ENCODE assay signal across 8 mouse cellular contexts in genomic region chr19:21510116-21510515, GRCm38 (mm10). TPM values are rescaled to one million over a fixed set of nuclear protein-coding genes. Genes with fewer than 3 reads are reported as not detected.
A peak's percentile ranks its signal among the peaks of the same experiment; 100 is the strongest.
DNase-seq lines count a peak whose midpoint lies in the region; ATAC-seq and TF ChIP-seq lines count a peak whose summit lies in the region.

No protein-coding gene starts in this region.

- no peak overlapping the region for H3K4me3 ChIP-seq in heart, embryonic 11.5 days (ENCODE audit: low read depth, low read length)
- no peak overlapping the region for H3K4me3 ChIP-seq in thymus, adult 2 months (ENCODE audit: control insufficient read depth, insufficient read depth, low read length)
- no peak overlapping the region for H3K4me3 ChIP-seq in liver, postnatal 0 days (ENCODE audit: low read depth, low read length)
- no peak overlapping the region for H3K4me3 ChIP-seq in stomach, embryonic 14.5 days (ENCODE audit: low read depth, low read length)

- no peaks in the 10 kb centered on the region for H3K9me3 ChIP-seq in heart, embryonic 11.5 days (replicated peaks; ENCODE audit: control insufficient read depth, low read length)
- no peaks in the 10 kb centered on the region for H3K9me3 ChIP-seq in liver, postnatal 0 days (ENCODE audit: low read length)
- H3K9me3 ChIP-seq in stomach, embryonic 14.5 days (ENCODE audit: control insufficient read depth, low read depth, low read length): no peaks in the 10 kb centered on the region

- no peak for TF ChIP-seq EP300 in liver, postnatal 0 days (IDR thresholded peaks at IDR 0.05; ENCODE audit: low read depth)

- DNase-seq in heart, adult 18-20 months: peak; percentile 47 to 71
- peak; percentile 8 for DNase-seq in thymus, adult 2 months
- no peak for DNase-seq in thymus, postnatal 36 days
- peak; percentile 36 to 39 for DNase-seq in cerebellum, adult 18-20 months
- DNase-seq in liver, postnatal 0 days: peak; percentile 60

- no peak for TF ChIP-seq CTCF in thymus, adult 2 months (IDR thresholded peaks at IDR 0.05; ENCODE audit: borderline replicate concordance, control insufficient read depth, extremely low read depth, insufficient read depth, low read length, poor library complexity)
- peak; percentile 79 for TF ChIP-seq CTCF in liver, postnatal 0 days (IDR thresholded peaks at IDR 0.05; ENCODE audit: low read depth)

- H3K9ac ChIP-seq in heart, embryonic 11.5 days (ENCODE audit: low read depth, low read length): no peak overlapping the region
- no peak overlapping the region for H3K9ac ChIP-seq in liver, postnatal 0 days (replicated peaks)
- no peak overlapping the region for H3K9ac ChIP-seq in stomach, embryonic 14.5 days (replicated peaks; ENCODE audit: low read depth, low read length)

- no peaks in the 10 kb centered on the region for H3K4me1 ChIP-seq in heart, embryonic 11.5 days (ENCODE audit: control insufficient read depth, insufficient read depth, low read length)
- H3K4me1 ChIP-seq in thymus, adult 2 months (replicated peaks; ENCODE audit: control insufficient read depth, insufficient read depth, low read length): no peaks in the 10 kb centered on the region
- H3K4me1 ChIP-seq in liver, postnatal 0 days (ENCODE audit: insufficient read depth): no peaks in the 10 kb centered on the region
- H3K4me1 ChIP-seq in stomach, embryonic 14.5 days (ENCODE audit: control insufficient read depth, insufficient read depth, low read length): no peaks in the 10 kb centered on the region

- ATAC-seq in heart, embryonic 11.5 days (replicated peaks; ENCODE audit: insufficient number of reproducible peaks, low FRiP score, low TSS enrichment): no peak
- ATAC-seq in granulocyte monocyte progenitor cell, adult 5-6 weeks (replicated peaks; ENCODE audit: poor library complexity, severe bottlenecking): peak; percentile 94
- ATAC-seq in liver, postnatal 0 days: no peak
- peak; percentile 65; the same call in 1 of the 2 replicates for ATAC-seq in stomach, embryonic 14.5 days (ENCODE audit: insufficient number of reproducible peaks, insufficient read depth, low FRiP score, low read depth)

- no peaks in the 10 kb centered on the region for H3K36me3 ChIP-seq in heart, embryonic 11.5 days (ENCODE audit: control insufficient read depth, insufficient read depth, low read length)
- H3K36me3 ChIP-seq in thymus, adult 2 months (ENCODE audit: control insufficient read depth, insufficient read depth, low read length): no peaks in the 10 kb centered on the region
- no peaks in the 10 kb centered on the region for H3K36me3 ChIP-seq in liver, postnatal 0 days (replicated peaks; ENCODE audit: insufficient read depth, low read length)
- H3K36me3 ChIP-seq in stomach, embryonic 14.5 days (ENCODE audit: control insufficient read depth, insufficient read depth, low read length): no peaks in the 10 kb centered on the region

- TF ChIP-seq POLR2A in thymus, adult 2 months (IDR thresholded peaks at IDR 0.05; ENCODE audit: control insufficient read depth, extremely low read depth, insufficient read depth, low read length, poor library complexity): no peak

- 43% methylated on average over 3 of the region's 3 CpGs for WGBS in heart, embryonic 11.5 days (ENCODE audit: insufficient replicate concordance)
- WGBS in thymus, adult 2 months: 65% methylated on average over 3 of the region's 3 CpGs
- WGBS in liver, postnatal 0 days (ENCODE audit: insufficient replicate concordance): 42% methylated on average over 3 of the region's 3 CpGs
- 55% methylated on average over 3 of the region's 3 CpGs for WGBS in stomach, embryonic 14.5 days

- no peak overlapping the region for H3K27ac ChIP-seq in heart, embryonic 11.5 days (ENCODE audit: low read depth, low read length)
- H3K27ac ChIP-seq in thymus, adult 2 months (ENCODE audit: control insufficient read depth, insufficient read depth, low read length): no peak overlapping the region
- H3K27ac ChIP-seq in liver, postnatal 0 days (ENCODE audit: low read depth): no peak overlapping the region
- no peak overlapping the region for H3K27ac ChIP-seq in stomach, embryonic 14.5 days (ENCODE audit: low read length)

- no peaks in the 10 kb centered on the region for H3K27me3 ChIP-seq in heart, embryonic 11.5 days (ENCODE audit: control insufficient read depth, insufficient read depth, low read length)
- H3K27me3 ChIP-seq in thymus, adult 2 months (ENCODE audit: control insufficient read depth, insufficient read depth, low read length): no peaks in the 10 kb centered on the region
- no peaks in the 10 kb centered on the region for H3K27me3 ChIP-seq in liver, postnatal 0 days (ENCODE audit: insufficient read depth, low read length)
- no peaks in the 10 kb centered on the region for H3K27me3 ChIP-seq in stomach, embryonic 14.5 days (ENCODE audit: control insufficient read depth, insufficient read depth, low read length)

- no peak overlapping the region for H3K4me2 ChIP-seq in heart, embryonic 11.5 days
- H3K4me2 ChIP-seq in liver, postnatal 0 days (ENCODE audit: low read depth, low read length): no peak overlapping the region
- H3K4me2 ChIP-seq in stomach, embryonic 14.5 days (replicated peaks; ENCODE audit: low read depth, low read length): no peak overlapping the region

RNA-seq across cellular contexts. Expression of gene Gda, which starts 36.9 kb away (rescaled TPM):
- 10 to 100 TPM; 18.0 to 19.1 TPM for total RNA-seq in heart, adult 18-20 months (2021)
- polyA plus RNA-seq in heart, embryonic 11.5 days (2014; fragmentation: Nextera tagmentation; extraction: Ambion mirVana): not detected in 2 replicates
- 1.4 and 1.9 TPM in 2 replicates for polyA plus RNA-seq in thymus, adult 2 months (2012; rRNA removed)
- total RNA-seq in granulocyte monocyte progenitor cell, adult 5-6 weeks (2014; fragmentation: Nextera tagmentation): 45.1 and 53.5 TPM in 2 replicates
- total RNA-seq in granulocyte monocyte progenitor cell, adult 5-6 weeks (2017): 98.2 and 116 TPM in 2 replicates
- 1.6 and 2.0 TPM in 2 replicates for polyA plus RNA-seq in liver, postnatal 0 days (2015; fragmentation: Nextera tagmentation; extraction: Ambion mirVana)
- polyA plus RNA-seq in stomach, embryonic 14.5 days (2014; fragmentation: Nextera tagmentation; extraction: Ambion mirVana): 0.07 and 0.15 TPM in 2 replicates

Comparison
In these comparisons a context has a peak if more than half of its experiments do, and no peak if none do; other contexts are left out.
1. DNase-seq: peak in heart, adult 18-20 months (2 of 2), thymus, adult 2 months (single experiment), cerebellum, adult 18-20 months (2 of 2) and liver, postnatal 0 days (single experiment); none in thymus, postnatal 36 days (0 of 2).
2. ATAC-seq: peak in granulocyte monocyte progenitor cell, adult 5-6 weeks (single experiment) and stomach, embryonic 14.5 days (single experiment); none in heart, embryonic 11.5 days (single experiment) and liver, postnatal 0 days (single experiment).